Mouse (Mus musculus): ENCODE measurements around the gene Myo1e.

Myo1e gene

DNA sequence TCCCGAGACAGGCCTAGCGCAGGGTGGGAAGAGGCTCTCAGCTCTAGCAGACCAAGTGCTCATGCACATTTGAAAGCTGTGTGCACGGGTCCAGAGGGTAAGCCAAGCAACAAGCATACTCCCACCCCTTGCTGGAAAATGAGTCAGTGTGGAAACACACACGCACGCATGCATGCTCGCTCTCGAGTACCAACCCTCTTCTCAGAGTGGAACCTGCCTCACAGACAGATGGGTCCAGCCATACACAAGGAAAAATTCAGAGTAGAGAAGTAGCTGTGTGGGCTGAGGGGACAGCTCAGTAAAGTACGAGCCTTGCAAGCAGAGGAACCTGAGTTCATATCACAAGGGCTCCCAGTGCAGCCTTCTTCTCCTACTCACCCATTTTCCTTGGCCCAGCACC lies 202.6 kb downstream of the Myo1e start:
- no peak for DNase-seq (ENCODE audit: low spot score)

- DNase-seq (ENCODE audit: low spot score) = no peak
Measured at GRCm38 (mm10) chr9:70410668-70411067, 203.5 kb downstream of the Myo1e start.

DNA sequence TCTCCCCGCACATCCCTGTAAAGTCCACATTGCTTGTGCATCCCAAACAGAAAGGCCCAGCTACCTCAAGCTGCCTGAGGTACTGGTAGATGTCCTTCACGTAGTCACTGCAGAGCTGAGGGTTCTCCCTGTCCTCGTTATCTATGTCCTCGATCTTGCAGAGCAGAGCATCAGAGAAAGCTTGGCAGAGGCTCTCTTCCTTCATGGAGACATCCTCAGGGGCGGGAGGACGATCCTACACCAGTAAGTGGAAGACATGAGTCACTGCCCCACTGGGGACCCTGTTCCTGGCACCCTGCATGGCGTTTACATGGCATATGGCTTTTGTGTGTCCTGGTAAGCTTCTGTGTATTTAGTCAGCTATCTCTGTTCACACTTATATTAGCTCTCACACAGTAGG lies 205.9 kb downstream of the Myo1e start:
- DNase-seq (ENCODE audit: low spot score) = no peak

DNA sequence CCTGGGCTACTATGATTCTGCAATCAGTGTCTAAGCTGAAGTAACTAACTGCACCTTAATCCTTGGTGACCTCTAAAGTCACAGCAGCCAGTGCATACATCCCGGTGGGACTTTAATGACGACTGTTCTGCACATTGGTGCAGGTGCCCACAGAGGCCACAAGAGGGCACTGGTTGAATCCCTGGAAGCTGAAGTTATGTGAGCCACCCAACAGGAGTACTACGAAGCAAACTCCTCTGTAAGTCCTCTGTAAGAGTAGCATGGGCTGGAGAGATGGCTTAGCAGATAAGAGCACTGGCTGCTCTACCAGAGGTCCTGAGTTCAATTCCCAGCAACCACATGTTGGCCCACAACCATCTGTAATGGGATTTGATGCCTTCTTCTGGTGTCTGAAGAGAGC lies 209.3 kb downstream of the Myo1e start:
- no peak for DNase-seq (ENCODE audit: low spot score)

- peak; percentile 71 for DNase-seq (ENCODE audit: low spot score)
Measured at GRCm38 (mm10) chr9:70421257-70422056, 214.3 kb downstream of the Myo1e start, which contains the start of gene Ccnb2. TSS of gene Ccnb2 (minus strand) at chr9:70421547.

GRCm38 (mm10) chr9:70422661-70423060 lies 215.5 kb downstream of the Myo1e start:
- DNase-seq (ENCODE audit: low spot score) = no peak

- DNase-seq (ENCODE audit: low spot score) = no peak
Measured at GRCm38 (mm10) chr9:70439959-70440358, 232.8 kb downstream of the Myo1e start.

- DNase-seq (ENCODE audit: low spot score) = no peak
Measured at GRCm38 (mm10) chr9:70449072-70449471, 241.9 kb downstream of the Myo1e start.

Measured in layer of hippocampus, adult 9-10 months (tissue).